Mouse (Mus musculus): ENCODE results near the gene Crtc2.

- TF ChIP-seq POLR2A (IDR thresholded peaks at IDR 0.05; ENCODE audit: insufficient read depth, low read length), result no peak
- no peak for TF ChIP-seq CTCF (IDR thresholded peaks at IDR 0.05; ENCODE audit: low read depth, low read length)
Measured at GRCm38 (mm10) chr3:90280708-90281107, 26.7 kb downstream of the Crtc2 start.

All from ES-Bruce4 (cell line).